Mouse (Mus musculus): ENCODE results near the gene Tmem8b. TPM values are rescaled to one million over a fixed set of nuclear protein-coding genes. Genes with fewer than 3 reads are reported as not detected.

The Tmem8b gene
- polyA plus RNA-seq, 1 experiment from 2014 or later: 2.7 TPM

DNA sequence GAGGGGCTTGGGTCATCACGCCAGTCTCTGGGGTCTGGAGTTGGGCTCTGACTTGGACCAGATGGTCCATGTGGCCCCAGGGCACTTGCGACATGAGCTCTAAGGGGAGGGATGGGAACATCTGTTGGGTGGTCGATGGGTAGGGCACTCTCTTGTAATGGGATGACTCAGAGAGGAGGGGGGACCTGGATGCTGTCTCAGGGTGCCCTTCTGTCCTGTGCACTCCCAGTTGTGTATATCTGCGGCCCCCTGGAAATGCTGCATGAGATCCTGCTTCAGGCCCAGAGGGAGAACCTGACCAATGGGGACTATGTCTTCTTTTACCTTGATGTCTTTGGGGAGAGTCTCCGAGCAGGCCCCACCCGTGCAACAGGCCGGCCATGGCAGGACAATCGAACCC, 35.5 kb upstream of the Tmem8b start:
- no peak overlapping the region for H3K4me2 ChIP-seq (ENCODE audit: low read depth, severe bottlenecking)
- H3K27ac ChIP-seq (replicated peaks; ENCODE audit: low read depth, low read length): no peak overlapping the region
- no peak for DNase-seq (ENCODE audit: low spot score)

DNA sequence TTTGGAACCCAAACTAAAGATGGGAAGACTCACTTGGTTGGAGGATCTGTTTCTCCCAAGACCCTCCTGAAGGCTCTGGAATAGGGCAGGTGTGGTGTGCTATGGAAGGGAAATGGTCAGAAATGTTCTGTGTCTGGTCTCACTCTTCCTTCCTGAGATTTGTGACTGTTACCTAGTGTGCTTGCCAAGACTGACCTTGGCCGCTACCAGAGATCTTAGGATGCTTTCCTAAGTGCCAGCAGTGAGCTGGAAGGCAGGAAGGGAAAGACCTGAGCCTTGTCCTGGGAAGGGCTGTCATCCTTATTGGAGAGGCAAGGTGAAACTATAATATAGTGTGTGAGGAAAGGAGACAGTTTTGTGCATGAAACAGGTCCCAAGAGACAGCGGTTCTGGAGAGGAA, 35.0 kb upstream of the Tmem8b start:
- Histone ChIP-seq H3K4me1 (ENCODE audit: control insufficient read depth, insufficient read depth, low read length) (peaks cover 12% of the 10 kb centered on the region), H3K4me2 (ENCODE audit: low read depth, severe bottlenecking) (no peak overlapping the region), H3K36me3 (ENCODE audit: control insufficient read depth, insufficient read depth, low read length) (no peaks in the 10 kb centered on the region), H3K9me3 (ENCODE audit: control insufficient read depth, low read length) (no peaks in the 10 kb centered on the region), H3K9ac (ENCODE audit: low read length) (no peak overlapping the region), H3K4me3 (ENCODE audit: low read depth, low read length) (no peak overlapping the region), H3K27me3 (ENCODE audit: control insufficient read depth, insufficient read depth, low read length) (peaks cover 5% of the 10 kb centered on the region; the same call in 1 of the 2 replicates), H3K27ac (replicated peaks; ENCODE audit: low read depth, low read length) (no peak overlapping the region)
- DNase-seq (ENCODE audit: low spot score) (no peak), ATAC-seq (ENCODE audit: insufficient number of reproducible peaks, low FRiP score, low TSS enrichment, low read depth) (no peak)
- WGBS: 87% methylated on average over 2 of the region's 2 CpGs

More for the DNA sequence above, 35.5 kb upstream of the Tmem8b start:
- peaks cover 5% of the 10 kb centered on the region; the same call in 1 of the 2 replicates for H3K27me3 ChIP-seq (ENCODE audit: control insufficient read depth, insufficient read depth, low read length)
- peaks cover 12% of the 10 kb centered on the region for H3K4me1 ChIP-seq (ENCODE audit: control insufficient read depth, insufficient read depth, low read length)
- H3K4me3 ChIP-seq (ENCODE audit: low read depth, low read length): no peak overlapping the region
- 78% methylated on average over 8 of the region's 8 CpGs for WGBS
- no peaks in the 10 kb centered on the region for H3K9me3 ChIP-seq (ENCODE audit: control insufficient read depth, low read length)
- no peaks in the 10 kb centered on the region for H3K36me3 ChIP-seq (ENCODE audit: control insufficient read depth, insufficient read depth, low read length)
- H3K9ac ChIP-seq (ENCODE audit: low read length): no peak overlapping the region
- ATAC-seq (ENCODE audit: insufficient number of reproducible peaks, low FRiP score, low TSS enrichment, low read depth): no peak

DNA sequence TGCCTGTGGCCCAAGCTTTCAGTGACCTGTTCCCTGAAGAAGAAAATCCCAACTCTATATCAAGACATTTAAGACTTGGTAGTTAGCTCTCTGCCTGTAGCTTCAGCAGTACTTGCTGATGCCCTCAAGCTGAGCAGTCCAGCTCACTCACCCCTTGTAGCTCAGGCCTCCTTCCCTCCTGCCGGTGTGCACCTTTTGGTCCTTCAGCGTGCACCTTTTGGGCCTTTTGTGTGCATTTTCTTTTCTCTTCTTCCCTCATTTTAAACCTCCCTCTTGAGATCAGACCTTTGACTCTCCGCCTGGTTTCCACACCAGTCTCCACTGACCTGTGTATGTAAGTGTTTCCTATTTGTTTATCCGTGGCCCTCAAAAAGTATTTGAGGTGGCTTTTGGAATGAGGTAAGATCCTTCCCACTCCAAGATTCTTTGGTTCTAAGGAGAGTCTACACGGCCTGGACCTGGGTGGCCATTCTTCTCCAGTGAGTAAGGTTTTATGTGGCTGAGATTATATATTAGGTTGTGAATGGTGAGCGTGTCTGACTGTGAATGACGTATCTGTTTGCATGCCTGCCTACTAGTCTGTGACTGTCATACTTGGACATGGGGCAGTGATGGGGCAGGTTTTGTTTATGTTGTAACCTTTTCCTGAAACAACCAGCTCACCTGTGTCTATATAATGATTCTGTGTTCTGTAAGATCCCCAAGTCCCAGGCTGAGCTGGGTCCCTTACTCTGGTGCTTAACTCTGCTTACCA, 34.0 kb upstream of the Tmem8b start:
- Histone ChIP-seq H3K27ac (replicated peaks; ENCODE audit: low read depth, low read length) (no peak overlapping the region), H3K27me3 (ENCODE audit: control insufficient read depth, insufficient read depth, low read length) (peaks cover 5% of the 10 kb centered on the region; the same call in 1 of the 2 replicates), H3K4me3 (ENCODE audit: low read depth, low read length) (no peak overlapping the region), H3K9me3 (ENCODE audit: control insufficient read depth, low read length) (no peaks in the 10 kb centered on the region), H3K9ac (ENCODE audit: low read length) (no peak overlapping the region), H3K36me3 (ENCODE audit: control insufficient read depth, insufficient read depth, low read length) (no peaks in the 10 kb centered on the region), H3K4me2 (ENCODE audit: low read depth, severe bottlenecking) (no peak overlapping the region), H3K4me1 (ENCODE audit: control insufficient read depth, insufficient read depth, low read length) (peaks cover 12% of the 10 kb centered on the region)
- DNase-seq (ENCODE audit: low spot score): no peak
- no peak for ATAC-seq (ENCODE audit: insufficient number of reproducible peaks, low FRiP score, low TSS enrichment, low read depth)
- 88% methylated on average over 7 of the region's 7 CpGs for WGBS

DNA sequence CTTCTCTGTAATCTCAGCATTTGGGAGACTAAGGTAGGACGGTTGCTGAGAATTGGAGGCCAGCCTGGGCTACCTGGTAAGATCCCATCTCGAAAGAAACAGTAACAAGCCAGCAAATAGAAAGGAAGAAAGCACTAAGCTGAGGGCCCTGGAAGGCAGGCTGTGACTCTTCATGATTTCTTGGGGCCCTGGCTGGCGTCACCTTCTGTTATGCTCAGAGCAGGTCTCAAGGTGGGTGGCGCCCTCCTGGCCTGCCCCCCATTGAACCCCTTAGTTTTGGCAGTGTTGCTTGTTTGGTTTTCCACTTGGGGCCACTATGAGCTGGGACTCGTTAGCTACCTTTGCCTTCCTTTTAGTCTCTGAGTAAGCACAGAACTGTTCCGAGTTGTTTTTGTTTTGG, 32.0 kb upstream of the Tmem8b start:
- Histone ChIP-seq H3K9me3 (ENCODE audit: control insufficient read depth, low read length) (no peaks in the 10 kb centered on the region), H3K27ac (replicated peaks; ENCODE audit: low read depth, low read length) (no peak overlapping the region), H3K4me1 (ENCODE audit: control insufficient read depth, insufficient read depth, low read length) (peaks cover 9% of the 10 kb centered on the region), H3K4me2 (ENCODE audit: low read depth, severe bottlenecking) (no peak overlapping the region), H3K9ac (ENCODE audit: low read length) (no peak overlapping the region), H3K4me3 (ENCODE audit: low read depth, low read length) (no peak overlapping the region), H3K27me3 (ENCODE audit: control insufficient read depth, insufficient read depth, low read length) (peaks cover 5% of the 10 kb centered on the region; the same call in 1 of the 2 replicates), H3K36me3 (ENCODE audit: control insufficient read depth, insufficient read depth, low read length) (no peaks in the 10 kb centered on the region)
- ATAC-seq (ENCODE audit: insufficient number of reproducible peaks, low FRiP score, low TSS enrichment, low read depth) (no peak), DNase-seq (ENCODE audit: low spot score) (no peak)
- WGBS: 80% methylated on average over 6 of the region's 6 CpGs

DNA sequence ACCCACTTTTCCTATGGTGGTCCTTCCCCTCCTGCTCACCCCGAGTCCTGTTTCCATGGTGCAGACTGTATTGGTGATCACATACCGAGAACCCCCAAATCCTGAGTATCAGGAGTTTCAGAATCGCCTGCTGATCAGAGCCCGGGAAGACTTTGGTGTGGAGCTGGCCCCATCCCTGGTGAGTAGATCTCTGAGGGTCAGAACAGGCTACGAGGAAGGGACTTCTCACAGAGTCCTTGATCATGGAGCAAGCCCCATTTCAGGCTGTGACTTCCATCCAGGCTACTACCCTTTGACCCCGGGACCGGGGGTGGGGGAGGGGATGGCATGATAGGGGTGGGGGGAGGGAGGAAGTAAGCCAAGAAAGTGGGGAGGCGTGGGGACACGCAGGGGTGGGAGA, 28.7 kb upstream of the Tmem8b start:
- no peak for ATAC-seq (ENCODE audit: insufficient number of reproducible peaks, low FRiP score, low TSS enrichment, low read depth)
- WGBS: 73% methylated on average over 9 of the region's 9 CpGs

DNA sequence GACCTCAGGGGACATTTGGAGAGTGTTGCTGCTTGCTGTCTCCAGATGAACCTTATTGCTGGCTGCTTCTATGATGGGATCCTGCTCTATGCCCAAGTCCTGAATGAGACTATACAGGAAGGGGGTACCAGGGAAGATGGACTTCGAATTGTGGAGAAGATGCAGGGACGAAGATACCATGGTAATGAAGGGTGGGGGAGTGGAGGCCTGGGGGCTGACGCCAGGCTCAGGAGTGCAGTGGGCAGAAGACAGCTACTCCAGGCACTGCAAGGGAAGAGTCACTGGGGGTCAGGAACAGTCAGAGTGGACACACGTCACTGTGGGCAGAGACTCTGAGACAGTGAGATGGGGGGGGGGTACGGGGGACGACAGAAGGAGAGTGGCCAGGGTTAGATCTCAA, 28.3 kb upstream of the Tmem8b start:
- Histone ChIP-seq H3K4me2 (ENCODE audit: low read depth, severe bottlenecking) (no peak overlapping the region), H3K4me1 (ENCODE audit: control insufficient read depth, insufficient read depth, low read length) (no peaks in the 10 kb centered on the region), H3K27me3 (ENCODE audit: control insufficient read depth, insufficient read depth, low read length) (no peaks in the 10 kb centered on the region), H3K4me3 (ENCODE audit: low read depth, low read length) (no peak overlapping the region), H3K36me3 (ENCODE audit: control insufficient read depth, insufficient read depth, low read length) (no peaks in the 10 kb centered on the region), H3K27ac (replicated peaks; ENCODE audit: low read depth, low read length) (no peak overlapping the region), H3K9me3 (ENCODE audit: control insufficient read depth, low read length) (no peaks in the 10 kb centered on the region), H3K9ac (ENCODE audit: low read length) (no peak overlapping the region)
- ATAC-seq (ENCODE audit: insufficient number of reproducible peaks, low FRiP score, low TSS enrichment, low read depth) (no peak), DNase-seq (ENCODE audit: low spot score) (no peak)
- WGBS: 86% methylated on average over 6 of the region's 6 CpGs

More for the DNA sequence above, 28.7 kb upstream of the Tmem8b start:
- Histone ChIP-seq H3K4me3 (ENCODE audit: low read depth, low read length) (no peak overlapping the region), H3K9ac (ENCODE audit: low read length) (no peak overlapping the region), H3K9me3 (ENCODE audit: control insufficient read depth, low read length) (no peaks in the 10 kb centered on the region), H3K4me2 (ENCODE audit: low read depth, severe bottlenecking) (no peak overlapping the region), H3K4me1 (ENCODE audit: control insufficient read depth, insufficient read depth, low read length) (no peaks in the 10 kb centered on the region), H3K27me3 (ENCODE audit: control insufficient read depth, insufficient read depth, low read length) (no peaks in the 10 kb centered on the region), H3K27ac (replicated peaks; ENCODE audit: low read depth, low read length) (no peak overlapping the region), H3K36me3 (ENCODE audit: control insufficient read depth, insufficient read depth, low read length) (no peaks in the 10 kb centered on the region)
- DNase-seq (ENCODE audit: low spot score): no peak

DNA sequence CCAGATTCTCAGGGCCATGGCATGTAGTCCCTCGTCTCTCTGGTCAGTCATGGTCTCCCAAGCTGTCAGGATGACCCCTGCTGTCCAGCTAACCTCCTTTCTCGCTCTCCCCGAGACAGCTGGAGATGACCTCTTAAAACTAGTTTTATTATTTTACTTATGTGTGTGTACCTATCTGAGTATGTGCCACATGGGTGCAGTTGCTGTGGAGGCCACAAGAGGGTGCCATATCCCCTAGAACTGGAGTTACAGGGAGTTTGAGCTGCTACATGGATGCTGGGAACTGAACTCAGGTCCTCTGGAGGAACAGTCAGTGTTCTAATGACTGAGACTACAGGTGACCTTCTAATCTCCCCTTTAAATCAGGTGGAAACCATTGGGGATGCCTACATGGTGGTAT, 19.0 kb upstream of the Tmem8b start:
- Histone ChIP-seq H3K4me3 (ENCODE audit: low read depth, low read length) (no peak overlapping the region), H3K4me1 (ENCODE audit: control insufficient read depth, insufficient read depth, low read length) (no peaks in the 10 kb centered on the region), H3K4me2 (ENCODE audit: low read depth, severe bottlenecking) (no peak overlapping the region), H3K27ac (replicated peaks; ENCODE audit: low read depth, low read length) (no peak overlapping the region), H3K36me3 (ENCODE audit: control insufficient read depth, insufficient read depth, low read length) (no peaks in the 10 kb centered on the region), H3K9ac (ENCODE audit: low read length) (no peak overlapping the region), H3K27me3 (ENCODE audit: control insufficient read depth, insufficient read depth, low read length) (no peaks in the 10 kb centered on the region), H3K9me3 (ENCODE audit: control insufficient read depth, low read length) (no peaks in the 10 kb centered on the region; the same call in 1 of the 2 replicates)
- DNase-seq (ENCODE audit: low spot score): no peak
- 94% methylated on average over 3 of the region's 3 CpGs for WGBS
- ATAC-seq (ENCODE audit: insufficient number of reproducible peaks, low FRiP score, low TSS enrichment, low read depth): no peak

DNA sequence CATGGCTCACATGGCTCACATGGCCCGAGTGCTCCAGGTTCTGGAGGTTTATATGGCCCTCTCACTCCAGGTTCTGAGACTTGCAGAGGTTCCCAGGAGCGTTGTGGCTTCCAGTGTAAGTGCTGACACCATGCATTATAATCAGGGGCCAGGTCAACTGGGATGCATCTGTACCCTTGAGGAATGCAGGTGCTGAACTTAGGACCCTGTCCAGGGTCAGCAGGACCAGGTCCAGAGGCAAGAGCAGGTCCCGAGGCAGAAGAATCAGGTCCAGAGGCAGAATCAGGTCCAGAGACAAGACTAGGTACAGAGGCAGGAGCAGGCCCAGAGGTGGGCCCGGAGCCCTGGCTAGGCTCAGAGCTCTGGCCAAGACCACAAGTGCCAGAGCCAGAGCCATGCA, 16.0 kb upstream of the Tmem8b start:
- Histone ChIP-seq H3K9ac (ENCODE audit: low read length) (no peak overlapping the region), H3K9me3 (ENCODE audit: control insufficient read depth, low read length) (no peaks in the 10 kb centered on the region; the same call in 1 of the 2 replicates), H3K27ac (replicated peaks; ENCODE audit: low read depth, low read length) (no peak overlapping the region), H3K4me3 (ENCODE audit: low read depth, low read length) (no peak overlapping the region; the same call in 1 of the 2 replicates), H3K4me1 (ENCODE audit: control insufficient read depth, insufficient read depth, low read length) (peaks cover 5% of the 10 kb centered on the region), H3K27me3 (ENCODE audit: control insufficient read depth, insufficient read depth, low read length) (no peaks in the 10 kb centered on the region), H3K36me3 (ENCODE audit: control insufficient read depth, insufficient read depth, low read length) (no peaks in the 10 kb centered on the region), H3K4me2 (ENCODE audit: low read depth, severe bottlenecking) (peak overlapping the region; percentile 38; the same call in 1 of the 2 replicates)
- 92% methylated on average over 4 of the region's 4 CpGs for WGBS
- ATAC-seq (ENCODE audit: insufficient number of reproducible peaks, low FRiP score, low TSS enrichment, low read depth) (no peak), DNase-seq (ENCODE audit: low spot score) (no peak)
